In genomic region chr7:35991141-35991540, GRCm38 (mm10) we compare ENCODE assay signal across 25 mouse cellular contexts.
A peak's percentile ranks its signal among the peaks of the same experiment; 100 is the strongest.
DNase-seq lines count a peak whose midpoint lies in the region; ATAC-seq lines count a peak whose summit lies in the region.
"Had no signal": no experiment of that assay in that cellular context is flagged by ENCODE, and none has a peak within 500 bp of the region (broad histone marks: within the 10 kb centered on the region; RNA-seq: fewer than 3 reads in every experiment).

No protein-coding gene starts in this region.

- peak; percentile 16 for DNase-seq in lung, postnatal 25 days (ENCODE audit: low spot score)
- no peak for DNase-seq in lung, postnatal 14 days
- peak; percentile 1 for DNase-seq in 416B (ENCODE audit: low read depth)
- DNase-seq in hindbrain, embryonic 10.5 days (ENCODE audit: low spot score) = no peak
- DNase-seq in urinary bladder, postnatal 4 days (ENCODE audit: low spot score in 2 of 2) = no peak
- DNase-seq: adrenal gland, postnatal 36 days; cerebellum, adult 18-20 months; cerebellum, postnatal 36 days; gastrocnemius, postnatal 14 days; heart, adult 2 months; kidney, adult 8-10 months; kidney, postnatal 14 days; layer of hippocampus, postnatal 36 days; right cerebral cortex, adult 18-20 months; thymus, adult 2 months had no signal

- peak; percentile 29 for ATAC-seq in CD4-positive, CD25-positive, alpha-beta regulatory T cell, adult 4 months
- peak; percentile 62 for ATAC-seq in megakaryocyte, adult 5-6 weeks (ENCODE audit: poor library complexity, severe bottlenecking)
- ATAC-seq: forebrain, embryonic 14.5 days; lung, postnatal 0 days had no signal

- H3K27ac ChIP-seq in hindbrain, embryonic 10.5 days = no peak overlapping the region
- H3K27ac ChIP-seq: heart, adult 2 months; heart, embryonic 15.5 days; layer of hippocampus, adult 2 months; limb, embryonic 15.5 days; liver, embryonic 15.5 days; neural tube, embryonic 12.5 days had no signal

- no peaks in the 10 kb centered on the region for H3K36me3 ChIP-seq in hindbrain, embryonic 10.5 days
- H3K36me3 ChIP-seq: G1E; heart, embryonic 15.5 days; limb, embryonic 15.5 days; liver, embryonic 15.5 days; neural tube, embryonic 12.5 days had no signal

- no peaks in the 10 kb centered on the region for H3K27me3 ChIP-seq in hindbrain, embryonic 10.5 days (ENCODE audit: insufficient read depth, poor library complexity, severe bottlenecking)
- H3K27me3 ChIP-seq: heart, embryonic 15.5 days; limb, embryonic 15.5 days; liver, embryonic 15.5 days; neural tube, embryonic 12.5 days had no signal

- peaks cover 4% of the 10 kb centered on the region; the same call in 1 of the 2 replicates for H3K4me1 ChIP-seq in hindbrain, embryonic 10.5 days (replicated peaks)
- H3K4me1 ChIP-seq: heart, embryonic 15.5 days; liver, embryonic 15.5 days had no signal

- no peaks in the 10 kb centered on the region for H3K9me3 ChIP-seq in hindbrain, embryonic 10.5 days
- H3K9me3 ChIP-seq: heart, embryonic 15.5 days; limb, embryonic 15.5 days; liver, embryonic 15.5 days; neural tube, embryonic 12.5 days had no signal

- H3K4me3 ChIP-seq in hindbrain, embryonic 10.5 days = no peak overlapping the region
- H3K4me3 ChIP-seq: heart, adult 2 months; heart, embryonic 15.5 days; layer of hippocampus, adult 2 months; limb, embryonic 15.5 days; liver, embryonic 15.5 days; neural tube, embryonic 12.5 days had no signal

- 91% methylated on average over 5 of the region's 5 CpGs for WGBS in hindbrain, embryonic 10.5 days

Comparison
In these comparisons a context has a peak if more than half of its experiments do, and no peak if none do; other contexts are left out.
1. DNase-seq: peak in lung, postnatal 25 days (single experiment) and 416B (single experiment); none in lung, postnatal 14 days (single experiment), hindbrain, embryonic 10.5 days (single experiment) and urinary bladder, postnatal 4 days (0 of 2).